Mouse (Mus musculus): ENCODE data around the gene Map4k2. TPM values are rescaled to one million over a fixed set of nuclear protein-coding genes. Genes with fewer than 3 reads are reported as not detected.

Gene Map4k2
- total and polyA plus RNA-seq, 3 experiments = 8.0 to 22.3 TPM; not detected in 1

DNA sequence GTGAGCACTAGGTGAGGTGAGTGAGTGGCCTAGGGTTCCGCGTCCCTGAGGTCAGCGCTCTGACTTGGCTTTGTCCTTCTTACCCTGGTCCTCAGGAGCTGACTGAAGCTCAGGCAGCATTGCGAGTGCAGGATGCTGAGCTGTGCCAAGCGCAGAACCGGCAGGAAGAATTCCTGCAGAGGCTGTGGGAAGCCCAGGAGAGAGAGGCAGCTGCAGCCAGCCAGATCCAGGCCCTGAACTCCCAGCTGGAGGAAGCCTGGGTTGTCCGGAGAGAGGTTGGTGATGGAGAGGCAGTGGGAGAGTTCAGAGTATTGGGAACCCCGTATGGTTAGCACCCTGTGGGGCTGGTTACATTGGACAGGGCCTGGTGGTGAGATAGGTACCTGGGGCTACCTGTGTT, 27.1 kb upstream of the Map4k2 start:
- no peaks in the 10 kb centered on the region for H3K27me3 ChIP-seq (ENCODE audit: control insufficient read depth in 1 of 2, insufficient read depth in 2 of 2, low read length in 2 of 2)

DNA sequence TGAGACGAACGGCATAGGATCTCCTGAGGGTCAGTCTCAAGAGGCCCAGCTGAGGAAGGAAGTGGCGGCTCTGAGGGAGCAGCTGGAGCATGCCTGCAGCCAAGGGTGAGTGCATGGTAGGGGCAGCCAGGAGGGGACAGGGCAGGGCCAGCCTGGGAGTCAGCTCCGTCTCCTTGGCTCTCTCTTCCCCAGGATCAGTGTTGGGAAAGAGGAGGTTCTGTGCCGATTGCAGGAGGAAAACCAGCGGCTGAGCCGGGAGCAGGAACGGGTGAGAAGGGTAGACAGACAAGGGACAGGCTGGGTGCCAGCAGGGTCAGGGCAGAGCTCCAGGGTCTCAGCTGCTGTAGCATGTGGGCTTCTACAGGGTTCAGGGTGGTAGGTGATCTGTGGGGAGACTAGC, 26.4 kb upstream of the Map4k2 start:
- H3K36me3 ChIP-seq (ENCODE audit: control insufficient read depth in 1 of 2, insufficient read depth in 2 of 2, low read length in 2 of 2) = no peaks in the 10 kb centered on the region

More for the DNA sequence above, 27.1 kb upstream of the Map4k2 start:
- TF ChIP-seq RAD21 (IDR thresholded peaks at IDR 0.05; ENCODE audit: low read depth, low read length) (no peak), ZKSCAN1 (IDR thresholded peaks at IDR 0.05; ENCODE audit: low read depth, low read length) (no peak), USF1 (IDR thresholded peaks at IDR 0.05; ENCODE audit: low read depth, low read length) (no peak), JUND (IDR thresholded peaks at IDR 0.05; ENCODE audit: low read depth, low read length) (no peak), MYB (IDR thresholded peaks at IDR 0.05; ENCODE audit: low read depth, low read length) (no peak), SIN3A (IDR thresholded peaks at IDR 0.05; ENCODE audit: low read length) (no peak), TCF12 (IDR thresholded peaks at IDR 0.05; ENCODE audit: low read depth, low read length) (no peak)
- Histone ChIP-seq H3K79me2 (ENCODE audit: control insufficient read depth, insufficient read depth, low read length, poor library complexity) (no peaks in the 10 kb centered on the region), H3K27ac (ENCODE audit: control insufficient read depth, low read depth, low read length) (no peak overlapping the region), H3K9me3 (replicated peaks; ENCODE audit: insufficient read depth, low read length) (no peaks in the 10 kb centered on the region), H3K9ac (ENCODE audit: control insufficient read depth, low read depth, low read length, poor library complexity, severe bottlenecking) (no peak overlapping the region), H3K4me1 (ENCODE audit: control insufficient read depth in 1 of 2, insufficient read depth in 2 of 2, low read length in 2 of 2) (no peaks in the 10 kb centered on the region), H3K36me3 (ENCODE audit: control insufficient read depth in 1 of 2, insufficient read depth in 2 of 2, low read length in 2 of 2) (no peaks in the 10 kb centered on the region), H3K4me3 (ENCODE audit: control insufficient read depth in 1 of 2, insufficient read depth in 1 of 2, low read depth in 2 of 2, low read length in 2 of 2) (no peak overlapping the region)
- DNase-seq (ENCODE audit: low read depth, low spot score) = no peak

DNA sequence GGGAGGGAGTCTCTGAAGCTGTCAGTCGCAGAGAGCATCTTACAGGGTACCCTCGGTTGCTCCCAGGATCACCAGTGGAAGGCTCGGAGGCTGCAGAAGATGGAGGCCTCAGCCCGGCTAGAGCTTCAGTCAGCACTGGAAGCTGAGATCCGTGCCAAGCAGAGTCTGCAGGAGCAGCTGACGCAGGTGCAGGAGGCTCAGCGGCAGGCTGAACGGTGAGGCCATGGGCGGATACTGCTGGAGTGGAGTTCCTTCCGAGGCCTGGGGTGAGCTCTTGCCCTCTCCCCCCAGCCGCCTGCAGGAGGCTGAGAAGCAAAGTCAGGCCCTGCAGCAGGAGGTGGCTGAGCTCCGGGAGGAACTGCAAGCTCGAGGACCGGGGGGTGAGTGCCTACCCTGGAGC, 25.4 kb upstream of the Map4k2 start:
- no peaks in the 10 kb centered on the region for H3K36me3 ChIP-seq (ENCODE audit: control insufficient read depth in 1 of 2, insufficient read depth in 2 of 2, low read length in 2 of 2)
- no peaks in the 10 kb centered on the region for H3K79me2 ChIP-seq (ENCODE audit: control insufficient read depth, insufficient read depth, low read length, poor library complexity)
- no peak overlapping the region for H3K9ac ChIP-seq (ENCODE audit: control insufficient read depth, low read depth, low read length, poor library complexity, severe bottlenecking)
- TF ChIP-seq JUND (IDR thresholded peaks at IDR 0.05; ENCODE audit: low read depth, low read length) (no peak), RCOR1 (IDR thresholded peaks at IDR 0.05; ENCODE audit: low read depth, low read length) (no peak), TAL1 (IDR thresholded peaks at IDR 0.05; ENCODE audit: low read length) (no peak), ELF1 (IDR thresholded peaks at IDR 0.05; ENCODE audit: low read depth, low read length) (no peak), GATA1 (IDR thresholded peaks at IDR 0.05; ENCODE audit: low read depth, low read length) (no peak), BHLHE40 (IDR thresholded peaks at IDR 0.05; ENCODE audit: borderline replicate concordance, low read depth, low read length) (no peak), ZNF384 (IDR thresholded peaks at IDR 0.05; ENCODE audit: low read depth, low read length) (no peak), MAX (IDR thresholded peaks at IDR 0.05; ENCODE audit: low read length) (no peak), CTCF (IDR thresholded peaks at IDR 0.05 in 2 of 3, conservative IDR thresholded peaks at IDR 0.05 in 1 of 3; ENCODE audit: control insufficient read depth in 1 of 3, insufficient read depth in 1 of 3, low read depth in 2 of 3, low read length in 3 of 3, poor library complexity in 1 of 3, severe bottlenecking in 1 of 3) (no peak), ZC3H11A (IDR thresholded peaks at IDR 0.05; ENCODE audit: low read depth, low read length) (no peak), POLR2AphosphoS2 (IDR thresholded peaks at IDR 0.05; ENCODE audit: low read length) (no peak), MYB (IDR thresholded peaks at IDR 0.05; ENCODE audit: low read depth, low read length) (no peak), CHD1 (IDR thresholded peaks at IDR 0.05; ENCODE audit: low read depth, low read length) (no peak), GABPA (IDR thresholded peaks at IDR 0.05; ENCODE audit: low read depth, low read length) (no peak)
- H3K27ac ChIP-seq (ENCODE audit: control insufficient read depth, low read depth, low read length) = no peak overlapping the region
- H3K4me3 ChIP-seq (ENCODE audit: control insufficient read depth in 1 of 2, insufficient read depth in 1 of 2, low read depth in 2 of 2, low read length in 2 of 2) = no peak overlapping the region
- H3K27me3 ChIP-seq (ENCODE audit: control insufficient read depth in 1 of 2, insufficient read depth in 2 of 2, low read length in 2 of 2) = no peaks in the 10 kb centered on the region
- H3K4me1 ChIP-seq (ENCODE audit: control insufficient read depth in 1 of 2, insufficient read depth in 2 of 2, low read length in 2 of 2) = no peaks in the 10 kb centered on the region
- H3K9me3 ChIP-seq (replicated peaks; ENCODE audit: insufficient read depth, low read length) = no peaks in the 10 kb centered on the region
- DNase-seq (ENCODE audit: low read depth, low spot score) = no peak

More for the DNA sequence above, 26.4 kb upstream of the Map4k2 start:
- H3K9ac ChIP-seq (ENCODE audit: control insufficient read depth, low read depth, low read length, poor library complexity, severe bottlenecking) = no peak overlapping the region
- no peak for TF ChIP-seq EP300 (IDR thresholded peaks at IDR 0.05; ENCODE audit: low read depth in 1 of 2, low read length in 2 of 2)
- no peak for TF ChIP-seq CTCF (IDR thresholded peaks at IDR 0.05 in 2 of 3, conservative IDR thresholded peaks at IDR 0.05 in 1 of 3; ENCODE audit: control insufficient read depth in 1 of 3, insufficient read depth in 1 of 3, low read depth in 2 of 3, low read length in 3 of 3, poor library complexity in 1 of 3, severe bottlenecking in 1 of 3)
- no peak for TF ChIP-seq RCOR1 (IDR thresholded peaks at IDR 0.05; ENCODE audit: low read depth, low read length)
- TF ChIP-seq SMC3 (IDR thresholded peaks at IDR 0.05; ENCODE audit: low read depth, low read length) = no peak
- no peak for TF ChIP-seq E2F4 (IDR thresholded peaks at IDR 0.05; ENCODE audit: borderline replicate concordance, low read depth, low read length)
- TF ChIP-seq TCF12 (IDR thresholded peaks at IDR 0.05; ENCODE audit: low read depth, low read length) = no peak
- no peak for TF ChIP-seq KAT2A (conservative IDR thresholded peaks at IDR 0.05; ENCODE audit: low read depth, low read length)
- TF ChIP-seq ZMIZ1 (IDR thresholded peaks at IDR 0.05; ENCODE audit: low read depth, low read length) = no peak
- TF ChIP-seq USF2 (IDR thresholded peaks at IDR 0.05; ENCODE audit: borderline replicate concordance in 1 of 2, insufficient read depth in 1 of 2, low read depth in 1 of 2, low read length in 2 of 2) = no peak
- TF ChIP-seq JUND (IDR thresholded peaks at IDR 0.05; ENCODE audit: low read depth, low read length) = no peak
- no peak for TF ChIP-seq SIN3A (IDR thresholded peaks at IDR 0.05; ENCODE audit: low read length)
- no peak for TF ChIP-seq MEF2A (IDR thresholded peaks at IDR 0.05; ENCODE audit: extremely low read depth, insufficient replicate concordance, low read depth, low read length, poor library complexity, severe bottlenecking)
- TF ChIP-seq CHD1 (IDR thresholded peaks at IDR 0.05; ENCODE audit: low read depth, low read length) = no peak
- no peak for TF ChIP-seq ZKSCAN1 (IDR thresholded peaks at IDR 0.05; ENCODE audit: low read depth, low read length)
- no peak for TF ChIP-seq ZC3H11A (IDR thresholded peaks at IDR 0.05; ENCODE audit: low read depth, low read length)
- TF ChIP-seq MXI1 (IDR thresholded peaks at IDR 0.05; ENCODE audit: low read depth, low read length) = no peak
- TF ChIP-seq TBP (IDR thresholded peaks at IDR 0.05; ENCODE audit: low read depth, low read length) = no peak
- no peak for TF ChIP-seq GABPA (IDR thresholded peaks at IDR 0.05; ENCODE audit: low read depth, low read length)
- no peaks in the 10 kb centered on the region for H3K79me2 ChIP-seq (ENCODE audit: control insufficient read depth, insufficient read depth, low read length, poor library complexity)
- no peaks in the 10 kb centered on the region for H3K27me3 ChIP-seq (ENCODE audit: control insufficient read depth in 1 of 2, insufficient read depth in 2 of 2, low read length in 2 of 2)
- no peak overlapping the region for H3K27ac ChIP-seq (ENCODE audit: control insufficient read depth, low read depth, low read length)
- H3K4me1 ChIP-seq (ENCODE audit: control insufficient read depth in 1 of 2, insufficient read depth in 2 of 2, low read length in 2 of 2) = no peaks in the 10 kb centered on the region
- no peak for DNase-seq (ENCODE audit: low read depth, low spot score)
- H3K9me3 ChIP-seq (replicated peaks; ENCODE audit: insufficient read depth, low read length) = no peaks in the 10 kb centered on the region
- H3K4me3 ChIP-seq (ENCODE audit: control insufficient read depth in 1 of 2, insufficient read depth in 1 of 2, low read depth in 2 of 2, low read length in 2 of 2) = no peak overlapping the region
